Mouse (Mus musculus): ENCODE data around the gene Kcna1.

Kcna1 gene

GRCm38 (mm10) chr6:126597741-126598140 is 48.4 kb downstream of the Kcna1 start:
- DNase-seq (ENCODE audit: low spot score): no peak

- no peak for DNase-seq (ENCODE audit: low spot score)
Observed at GRCm38 (mm10) chr6:126595805-126596629, 50.2 kb downstream of the Kcna1 start.

GRCm38 (mm10) chr6:126595130-126595529 is 51.1 kb downstream of the Kcna1 start:
- DNase-seq (ENCODE audit: low spot score): no peak

- no peak for DNase-seq (ENCODE audit: low spot score)
Observed at GRCm38 (mm10) chr6:126594365-126594764, 51.8 kb downstream of the Kcna1 start.

- DNase-seq (ENCODE audit: low spot score): no peak
Observed at GRCm38 (mm10) chr6:126593336-126593735, 52.8 kb downstream of the Kcna1 start.
